Mouse (Mus musculus) limb, embryonic 13.5 days (tissue): ENCODE data around the gene Asxl1. TPM values are rescaled to one million over a fixed set of nuclear protein-coding genes. Genes with fewer than 3 reads are reported as not detected.
A peak's percentile ranks its signal among the peaks of the same experiment; 100 is the strongest.

ENCODE experiments used
- ATAC-seq: fragments of 200-750 bp; cut with Nextera tagmentation; 2 replicates; pipeline ENCODE4 v1.8.0; 2017; ENCODE audit warnings: low read depth, moderate number of reproducible peaks, moderate TSS enrichment; ENCODE audit not compliant: low FRiP score
- H3K27ac ChIP-seq: fragments of 300-500 bp; sonication (generic); 2 replicates; pipeline ENCODE4 v1.5.1; 2015; ENCODE audit warnings: inconsistent platforms, mild to moderate bottlenecking, moderate library complexity
- H3K27me3 ChIP-seq: fragments of 300-500 bp; sonication (generic); 2 replicates; pipeline ENCODE4 v1.6.1; 2015; ENCODE audit warnings: mild to moderate bottlenecking, inconsistent platforms
- H3K36me3 ChIP-seq: fragments of 300-500 bp; sonication (generic); 2 replicates; pipeline ENCODE4 v1.6.1; 2015; ENCODE audit warnings: inconsistent platforms, mild to moderate bottlenecking, moderate library complexity
- H3K4me1 ChIP-seq: fragments of 300-500 bp; sonication (generic); 2 replicates; pipeline ENCODE4 v1.6.1; 2015; ENCODE audit warnings: inconsistent platforms
- H3K4me2 ChIP-seq: fragments of 300-500 bp; sonication (generic); replicated peaks from 2 replicates; pipeline ENCODE4 v1.6.1; 2015; ENCODE audit warnings: inconsistent platforms, mild to moderate bottlenecking, moderate library complexity
- H3K4me3 ChIP-seq: fragments of 300-500 bp; sonication (generic); 2 replicates; pipeline ENCODE4 v1.5.1; 2015; ENCODE audit warnings: moderate library complexity, mild to moderate bottlenecking, inconsistent platforms
- H3K9ac ChIP-seq: fragments of 300-500 bp; sonication (generic); 2 replicates; pipeline ENCODE4 v1.6.1; 2015; ENCODE audit warnings: mild to moderate bottlenecking, inconsistent platforms
- H3K9me3 ChIP-seq: fragments of 300-500 bp; sonication (generic); 2 replicates; pipeline ENCODE4 v1.6.1; 2016; ENCODE audit warnings: inconsistent platforms
- WGBS: fragments of 180-500 bp; shearing (Covaris S2); methylation state at CpG from one replicate; pipeline ENCODE4 v1.1.7; 2015; 5-methylcytosine and 5-hydroxymethylcytosine counted together
- polyA plus RNA-seq: library from polyadenylated mRNA; unstranded; fragments of >200 nt; fragmentation: Nextera tagmentation; extraction: Ambion mirVana; gene quantifications from 2 replicates; pipeline ENCODE4 v1.2.1, GENCODE M21; 2015

Asxl1 gene
- polyA plus RNA-seq, 1 experiment from 2014 or later: 13.2 TPM

DNA sequence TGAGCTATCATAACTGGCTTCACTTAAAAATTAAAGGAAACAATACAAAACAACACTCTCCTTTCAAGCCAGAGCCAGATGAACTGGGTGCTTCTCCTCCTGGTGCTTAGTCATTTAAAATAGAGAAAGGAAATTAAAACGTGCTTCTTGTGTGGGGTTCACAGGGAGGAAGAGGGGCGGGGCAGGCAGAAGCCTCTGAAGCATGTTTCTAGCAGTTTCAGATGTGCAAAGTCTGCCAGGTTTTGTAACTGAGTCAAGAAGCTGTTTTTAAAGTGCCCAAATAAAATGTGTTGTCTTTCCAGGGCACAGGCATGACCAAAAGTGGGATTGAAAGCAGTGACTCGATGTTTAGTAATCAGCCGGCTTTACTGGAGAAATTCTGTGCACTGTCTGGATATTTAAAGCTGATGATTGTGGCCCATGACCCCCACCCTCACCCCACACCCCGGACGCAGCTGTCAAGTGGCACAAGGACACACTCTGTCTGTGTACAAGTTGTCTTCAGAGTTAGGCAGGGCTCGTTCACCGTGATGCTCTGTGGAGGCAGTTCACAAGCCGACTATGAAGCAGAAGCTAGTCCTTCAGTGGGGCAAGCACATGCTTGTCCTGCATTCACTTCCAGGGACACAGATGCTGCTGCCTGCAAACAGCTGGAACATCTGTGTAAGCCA, 19.8 kb upstream of the Asxl1 start:
- Histone ChIP-seq H3K4me1 (no peaks in the 10 kb centered on the region), H3K27me3 (no peaks in the 10 kb centered on the region), H3K9ac (no peak overlapping the region), H3K36me3 (peaks cover 76% of the 10 kb centered on the region), H3K4me3 (no peak overlapping the region), H3K27ac (no peak overlapping the region), H3K9me3 (no peaks in the 10 kb centered on the region), H3K4me2 (no peak overlapping the region)
- WGBS: 76% methylated on average over 9 of the region's 9 CpGs
- ATAC-seq: no peak

DNA sequence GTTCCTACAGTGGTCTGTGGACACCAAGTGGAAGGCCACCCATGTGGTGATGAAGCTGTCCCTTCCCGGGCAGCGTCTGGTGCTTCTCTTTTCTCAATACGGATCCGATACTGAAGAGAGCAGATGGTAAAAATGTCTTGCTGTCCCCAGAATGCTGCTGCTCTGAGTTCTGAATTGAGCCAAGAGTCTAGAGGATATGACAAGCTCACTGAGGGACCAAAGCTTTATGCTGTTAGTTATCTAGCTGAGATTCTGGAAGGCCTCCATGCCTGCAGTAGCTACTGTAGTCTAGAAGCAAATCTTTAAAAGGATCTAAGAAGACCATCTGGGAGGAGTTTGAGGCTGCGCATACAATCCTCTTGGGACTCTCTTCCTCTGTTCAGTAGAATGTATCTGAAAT, 13.4 kb upstream of the Asxl1 start:
- H3K9me3 ChIP-seq: no peaks in the 10 kb centered on the region
- H3K27ac ChIP-seq: no peak overlapping the region
- H3K9ac ChIP-seq: no peak overlapping the region
- H3K4me1 ChIP-seq: no peaks in the 10 kb centered on the region
- peaks cover 47% of the 10 kb centered on the region for H3K36me3 ChIP-seq
- H3K4me2 ChIP-seq: no peak overlapping the region
- no peak overlapping the region for H3K4me3 ChIP-seq
- H3K27me3 ChIP-seq: no peaks in the 10 kb centered on the region
- WGBS: 89% methylated on average over 5 of the region's 5 CpGs
- ATAC-seq: no peak

DNA sequence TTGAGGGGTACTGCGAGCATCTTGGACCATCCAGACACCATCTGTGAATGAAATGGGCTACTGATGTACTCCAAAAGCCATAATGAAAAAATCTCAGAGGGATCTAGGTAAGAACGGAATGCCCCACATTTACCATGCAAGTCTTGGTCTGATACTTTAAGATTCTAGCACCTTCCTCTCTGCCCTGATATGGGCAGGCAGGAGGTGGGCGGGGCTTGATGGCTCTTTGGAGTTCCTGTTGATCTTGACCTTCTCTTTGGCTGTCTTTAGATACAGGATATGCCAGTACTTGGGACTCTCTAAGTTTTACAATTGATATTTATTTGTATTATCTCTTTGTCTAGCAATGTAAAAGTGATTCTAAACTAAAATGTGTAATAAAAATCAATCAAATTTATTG, 12.6 kb upstream of the Asxl1 start:
- no peaks in the 10 kb centered on the region for H3K4me1 ChIP-seq
- ATAC-seq: no peak
- H3K9me3 ChIP-seq: no peaks in the 10 kb centered on the region
- H3K4me3 ChIP-seq: no peak overlapping the region
- no peak overlapping the region for H3K27ac ChIP-seq
- H3K27me3 ChIP-seq: no peaks in the 10 kb centered on the region
- H3K4me2 ChIP-seq: no peak overlapping the region
- no peak overlapping the region for H3K9ac ChIP-seq
- H3K36me3 ChIP-seq: peaks cover 46% of the 10 kb centered on the region
- WGBS: 94% methylated on average over 3 of the region's 3 CpGs

DNA sequence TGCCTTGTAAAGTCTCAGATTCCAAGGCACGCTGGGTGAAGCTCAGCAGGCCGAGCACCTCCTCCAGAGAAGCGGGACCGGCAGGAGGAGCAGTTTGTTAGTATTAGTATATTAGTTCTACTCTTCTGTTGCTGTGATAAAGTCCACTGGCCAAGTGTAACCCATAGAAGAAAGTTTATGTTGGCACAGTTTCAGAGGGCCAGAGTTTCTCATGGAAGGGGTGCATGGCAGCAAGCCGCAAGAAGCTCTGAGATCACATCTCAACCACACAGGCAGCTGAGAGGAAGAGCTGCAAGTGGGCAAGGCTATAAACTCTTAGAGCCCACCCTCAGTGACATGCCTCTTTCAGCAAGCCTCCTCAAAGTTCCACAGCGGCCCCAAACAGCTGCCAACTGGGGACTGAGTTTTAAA, 11.8 kb upstream of the Asxl1 start:
- Histone ChIP-seq H3K9ac (no peak overlapping the region), H3K36me3 (peaks cover 39% of the 10 kb centered on the region), H3K27me3 (no peaks in the 10 kb centered on the region), H3K4me3 (no peak overlapping the region), H3K9me3 (no peaks in the 10 kb centered on the region), H3K4me2 (no peak overlapping the region), H3K4me1 (no peaks in the 10 kb centered on the region), H3K27ac (no peak overlapping the region)
- ATAC-seq: no peak
- 78% methylated on average over 6 of the region's 6 CpGs for WGBS

DNA sequence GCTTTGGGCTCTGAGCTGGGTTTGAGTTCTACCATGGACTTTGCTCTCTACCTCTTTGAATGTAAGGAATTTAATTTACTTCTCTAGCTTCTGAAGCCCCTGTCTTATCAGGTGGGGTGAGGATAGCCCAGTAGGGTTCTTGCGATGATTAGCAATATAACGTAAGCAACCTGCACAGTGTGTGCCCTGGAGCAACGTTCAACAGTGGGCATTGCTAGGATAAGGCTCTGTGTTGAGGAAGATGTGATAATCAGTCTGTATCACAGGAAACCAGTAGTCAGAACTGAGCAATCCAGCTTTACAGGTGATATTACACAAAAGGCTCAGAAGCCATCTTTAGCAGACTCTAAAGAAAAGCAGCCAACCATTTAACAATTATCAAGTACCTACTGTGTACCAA, 11.3 kb upstream of the Asxl1 start:
- WGBS: 90% methylated on average over 3 of the region's 3 CpGs
- H3K4me3 ChIP-seq: no peak overlapping the region
- no peaks in the 10 kb centered on the region for H3K9me3 ChIP-seq
- H3K27me3 ChIP-seq: no peaks in the 10 kb centered on the region
- H3K4me2 ChIP-seq: no peak overlapping the region
- no peaks in the 10 kb centered on the region for H3K4me1 ChIP-seq
- H3K36me3 ChIP-seq: peaks cover 38% of the 10 kb centered on the region
- ATAC-seq: no peak
- H3K27ac ChIP-seq: no peak overlapping the region
- H3K9ac ChIP-seq: no peak overlapping the region

DNA sequence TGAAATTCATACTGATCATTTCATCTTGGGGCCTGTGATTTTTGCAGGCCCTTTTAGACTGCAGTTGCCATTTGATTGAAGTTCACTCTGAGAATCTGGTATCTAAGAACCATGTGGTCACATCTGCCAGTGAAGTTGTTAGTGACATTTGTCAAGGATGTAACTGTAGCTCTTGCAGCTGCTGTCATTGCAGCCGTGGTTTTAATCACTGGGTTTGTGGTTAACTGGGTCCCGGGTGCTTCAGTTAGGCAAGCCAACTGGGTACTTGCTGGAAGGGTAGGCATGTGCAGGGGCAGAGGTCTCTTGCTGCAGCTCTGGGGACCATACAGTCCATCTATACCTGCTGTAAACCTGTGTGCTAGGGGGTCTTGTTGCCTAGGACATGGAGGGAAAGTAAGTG, 9.5 kb upstream of the Asxl1 start:
- ATAC-seq: no peak; the same call in 1 of the 2 replicates
- Histone ChIP-seq H3K4me2 (no peak overlapping the region), H3K9ac (no peak overlapping the region), H3K36me3 (peaks cover 20% of the 10 kb centered on the region), H3K27ac (no peak overlapping the region), H3K4me1 (no peaks in the 10 kb centered on the region), H3K27me3 (no peaks in the 10 kb centered on the region), H3K4me3 (no peak overlapping the region), H3K9me3 (no peaks in the 10 kb centered on the region)
- WGBS: 33% methylated on average over 2 of the region's 2 CpGs

DNA sequence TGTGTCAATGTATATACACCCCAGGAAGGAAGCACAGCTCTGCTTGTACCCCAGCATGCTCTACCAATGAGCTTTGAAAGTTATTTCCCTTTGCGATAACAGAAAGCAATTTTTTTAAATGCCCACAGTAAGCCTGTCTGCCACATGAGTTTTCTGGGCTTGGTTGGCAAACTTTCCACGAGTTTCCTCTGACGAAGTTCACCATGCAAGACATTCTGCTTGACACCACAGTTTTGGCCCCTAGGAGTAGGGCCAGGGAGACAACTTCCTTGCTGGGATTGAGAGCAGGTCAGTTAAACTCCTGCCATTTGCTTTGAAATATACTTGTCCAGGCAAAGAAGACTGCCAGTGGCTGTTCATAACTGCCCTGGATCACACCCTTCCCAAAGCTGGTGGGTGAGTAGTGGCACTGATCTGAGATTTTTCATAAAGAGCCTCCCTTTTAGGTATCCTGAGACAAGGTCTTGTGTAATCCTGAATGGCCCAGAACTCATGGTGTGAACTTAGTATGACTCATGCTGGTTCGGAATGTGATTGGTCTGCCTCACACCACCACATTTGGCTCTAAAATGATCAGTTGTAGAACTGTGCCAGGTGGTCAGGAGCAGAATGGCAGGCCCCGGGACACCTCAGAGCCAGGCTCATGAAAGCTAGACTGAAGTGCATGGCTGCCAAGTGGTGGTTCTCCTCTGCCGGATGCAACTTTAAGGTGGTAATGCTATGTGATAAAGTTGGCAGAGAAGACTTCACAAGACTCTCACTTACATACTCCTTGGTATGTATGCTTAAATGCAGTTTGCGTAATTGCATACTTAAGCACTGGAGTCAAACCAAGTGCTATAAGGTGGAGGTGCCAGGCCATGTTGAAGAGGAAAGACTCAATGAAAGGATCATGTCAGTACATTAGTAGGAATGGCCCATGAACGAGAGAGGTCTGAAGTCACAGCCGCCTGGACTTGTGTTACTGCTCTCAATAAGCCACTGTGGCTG, 7.0 kb upstream of the Asxl1 start:
- Histone ChIP-seq H3K4me1 (no peaks in the 10 kb centered on the region), H3K27me3 (no peaks in the 10 kb centered on the region), H3K27ac (peak overlapping the region; percentile 22; the same call in 1 of the 2 replicates), H3K9me3 (no peaks in the 10 kb centered on the region), H3K9ac (no peak overlapping the region), H3K36me3 (peaks cover 13% of the 10 kb centered on the region; the same call in 1 of the 2 replicates), H3K4me3 (no peak overlapping the region), H3K4me2 (no peak overlapping the region)
- no peak for ATAC-seq
- 84% methylated on average over 9 of the region's 9 CpGs for WGBS

DNA sequence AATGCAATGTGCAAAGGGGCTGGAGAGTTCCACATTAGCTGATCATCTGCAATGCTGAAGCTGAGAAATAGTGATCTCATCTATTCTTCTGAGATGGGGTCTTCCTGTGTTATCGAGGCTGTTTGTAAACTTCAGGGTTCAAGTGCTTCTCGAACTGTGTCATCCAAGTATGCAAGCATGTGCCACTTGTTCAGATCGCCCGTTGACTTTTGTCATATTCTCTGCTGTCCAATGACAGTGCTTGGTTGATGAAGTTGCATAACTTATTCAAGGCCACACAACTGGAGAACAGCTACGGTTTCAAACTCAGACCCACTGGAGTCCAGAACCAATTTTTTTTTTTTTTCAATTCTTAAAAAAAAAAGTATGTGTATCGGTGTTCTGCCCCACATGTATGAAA, 3.5 kb upstream of the Asxl1 start:
- Histone ChIP-seq H3K4me3 (no peak overlapping the region), H3K4me2 (no peak overlapping the region), H3K27ac (no peak overlapping the region), H3K36me3 (peaks cover 12% of the 10 kb centered on the region; the same call in 1 of the 2 replicates), H3K9ac (no peak overlapping the region), H3K4me1 (peaks cover 5% of the 10 kb centered on the region; the same call in 1 of the 2 replicates), H3K9me3 (no peaks in the 10 kb centered on the region), H3K27me3 (no peaks in the 10 kb centered on the region)
- ATAC-seq: no peak
- WGBS: 91% methylated on average over 6 of the region's 6 CpGs

DNA sequence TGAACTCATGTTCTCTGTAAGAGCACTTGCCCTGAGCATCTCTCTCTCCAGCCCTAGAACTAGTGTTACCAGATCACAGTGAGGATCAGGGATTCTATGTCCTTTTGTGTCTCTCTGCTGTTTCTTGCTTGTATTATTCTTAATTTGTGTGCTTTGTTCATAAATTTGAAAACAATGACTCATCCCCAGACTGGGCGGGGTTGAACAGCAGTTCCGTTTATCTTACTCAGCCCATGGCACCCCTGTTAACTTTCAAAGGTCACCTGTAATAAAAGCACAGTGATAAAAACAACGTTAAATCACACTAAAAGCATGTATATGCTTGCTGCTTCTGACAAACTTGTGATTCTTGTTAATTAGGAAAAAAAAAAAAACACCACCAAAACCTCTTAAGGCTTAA, 3.0 kb upstream of the Asxl1 start:
- H3K36me3 ChIP-seq: peaks cover 12% of the 10 kb centered on the region; the same call in 1 of the 2 replicates
- no peak overlapping the region for H3K9ac ChIP-seq
- H3K4me1 ChIP-seq: peaks cover 5% of the 10 kb centered on the region; the same call in 1 of the 2 replicates
- no peak overlapping the region for H3K4me2 ChIP-seq
- WGBS: 75% methylated on average over 3 of the region's 3 CpGs
- no peak for ATAC-seq
- no peak overlapping the region for H3K4me3 ChIP-seq
- no peaks in the 10 kb centered on the region for H3K27me3 ChIP-seq
- no peak overlapping the region for H3K27ac ChIP-seq
- H3K9me3 ChIP-seq: no peaks in the 10 kb centered on the region

DNA sequence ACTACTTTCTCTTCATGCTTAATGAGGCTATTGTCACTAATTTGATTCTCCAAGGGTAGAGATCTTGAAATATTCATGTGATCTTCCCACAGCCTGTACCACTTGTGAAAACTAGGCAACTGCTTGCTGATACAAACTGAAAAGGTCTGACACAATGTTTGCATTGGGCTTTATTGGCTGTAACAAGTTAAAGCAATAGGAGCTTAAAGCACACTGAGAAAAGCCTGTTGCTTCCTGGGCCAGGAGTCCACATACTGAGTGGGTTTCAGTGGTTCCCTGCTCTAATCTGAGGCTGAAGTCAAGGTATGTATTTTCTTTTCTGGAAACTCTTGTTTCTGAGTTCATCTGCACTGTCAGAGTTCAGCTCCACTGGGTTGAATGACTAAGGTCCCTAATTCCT, 2.4 kb upstream of the Asxl1 start:
- no peaks in the 10 kb centered on the region for H3K27me3 ChIP-seq
- no peak for ATAC-seq
- H3K4me3 ChIP-seq: no peak overlapping the region
- no peaks in the 10 kb centered on the region for H3K9me3 ChIP-seq
- peaks cover 9% of the 10 kb centered on the region for H3K4me1 ChIP-seq
- H3K9ac ChIP-seq: no peak overlapping the region
- H3K36me3 ChIP-seq: peaks cover 12% of the 10 kb centered on the region; the same call in 1 of the 2 replicates
- no peak overlapping the region for H3K4me2 ChIP-seq
- H3K27ac ChIP-seq: no peak overlapping the region

DNA sequence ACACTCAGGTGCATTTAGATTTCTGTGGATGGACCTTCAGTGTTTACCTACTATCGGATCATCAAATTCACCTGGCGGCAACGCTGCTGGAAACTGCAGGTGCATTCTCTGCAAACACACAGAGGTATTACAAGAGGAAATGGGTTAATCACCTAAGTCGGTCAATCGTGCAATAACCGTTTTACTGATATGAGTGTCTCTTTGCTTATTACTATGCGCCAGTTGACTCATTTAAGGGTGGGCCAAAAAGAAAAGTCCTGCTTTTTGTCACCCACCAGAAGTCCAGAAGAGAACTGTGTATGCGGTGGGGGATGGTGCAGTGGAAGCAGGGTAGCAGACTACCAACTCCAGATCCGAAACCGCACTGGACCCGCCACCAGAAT, 567 bp upstream of the Asxl1 start:
- 7% methylated on average over 11 of the region's 11 CpGs for WGBS
- ATAC-seq: no peak
- H3K27ac ChIP-seq: peak overlapping the region; percentile 65; the same call in 1 of the 2 replicates

More for the DNA sequence above, 567 bp upstream of the Asxl1 start:
- no peaks in the 10 kb centered on the region for H3K9me3 ChIP-seq
- peaks cover 25% of the 10 kb centered on the region for H3K4me1 ChIP-seq
- H3K9ac ChIP-seq: peak overlapping the region; percentile 80
- peaks cover 12% of the 10 kb centered on the region; the same call in 1 of the 2 replicates for H3K36me3 ChIP-seq
- H3K27me3 ChIP-seq: no peaks in the 10 kb centered on the region
- H3K4me3 ChIP-seq: peak overlapping the region; percentile 86
- peak overlapping the region; percentile 68 for H3K4me2 ChIP-seq
